Comparison of ENCODE assay signal across 9 mouse cellular contexts in the genomic region with DNA sequence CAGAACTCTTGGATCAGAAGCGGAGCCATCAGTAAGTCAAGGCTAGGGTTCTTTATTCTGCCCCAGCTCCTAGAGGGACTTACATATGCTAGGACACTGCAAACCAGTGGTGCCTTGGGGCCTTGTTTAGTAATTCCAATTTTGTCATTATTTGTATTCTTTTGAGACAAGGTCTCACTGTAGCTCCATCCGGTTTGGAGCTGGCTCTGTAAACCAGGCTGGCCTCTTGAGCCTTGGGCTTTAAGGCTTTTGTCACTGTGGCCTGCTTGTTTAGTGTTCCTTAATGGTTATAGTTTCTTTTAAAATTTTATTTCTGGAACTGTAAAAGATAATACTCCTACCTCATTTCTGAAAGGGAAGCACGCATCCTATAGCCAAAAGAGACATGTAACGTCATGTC. TPM values are rescaled to one million over a fixed set of nuclear protein-coding genes. Genes with fewer than 3 reads are reported as not detected.
DNase-seq lines count a peak whose midpoint lies in the region; ATAC-seq and TF ChIP-seq lines count a peak whose summit lies in the region.
"Had no signal": no experiment of that assay in that cellular context is flagged by ENCODE, and none has a peak within 500 bp of the region (broad histone marks: within the 10 kb centered on the region; RNA-seq: fewer than 3 reads in every experiment).

No protein-coding gene starts in this region.

- H3K4me2 ChIP-seq in heart, embryonic 13.5 days, result peak overlapping the region; percentile 92
- H3K4me2 ChIP-seq in forebrain, embryonic 16.5 days (ENCODE audit: low read length), result peak overlapping the region; percentile 45

- H3K9ac ChIP-seq in heart, embryonic 13.5 days, result peak overlapping the region; percentile 97; the same call in 1 of the 2 replicates
- H3K9ac ChIP-seq in forebrain, embryonic 16.5 days (replicated peaks; ENCODE audit: low read depth, low read length), result no peak overlapping the region

- no peak for ATAC-seq in heart, embryonic 13.5 days (ENCODE audit: extremely low read depth, insufficient number of reproducible peaks, low FRiP score, low TSS enrichment)
- no peak for ATAC-seq in forebrain, embryonic 16.5 days

- 84% methylated on average over 4 of the region's 4 CpGs for WGBS in heart, embryonic 13.5 days
- WGBS in forebrain, embryonic 16.5 days, result 76% methylated on average over 4 of the region's 4 CpGs
- WGBS in macrophage (ENCODE audit: missing documents), result 92% methylated on average over 4 of the region's 4 CpGs

- H3K4me1 ChIP-seq in heart, embryonic 13.5 days, result peaks cover 47% of the 10 kb centered on the region
- H3K4me1 ChIP-seq in E14TG2a.4 (replicated peaks; ENCODE audit: low read depth, low read length), result peaks cover 80% of the 10 kb centered on the region
- H3K4me1 ChIP-seq in forebrain, embryonic 16.5 days (replicated peaks; ENCODE audit: control insufficient read depth, insufficient read depth, low read length), result peaks cover 22% of the 10 kb centered on the region

- H3K27me3 ChIP-seq in heart, embryonic 13.5 days (replicated peaks), result no peaks in the 10 kb centered on the region
- H3K27me3 ChIP-seq in E14TG2a.4 (ENCODE audit: insufficient read depth, low read length), result no peaks in the 10 kb centered on the region
- no peaks in the 10 kb centered on the region for H3K27me3 ChIP-seq in forebrain, embryonic 16.5 days (replicated peaks; ENCODE audit: control insufficient read depth, insufficient read depth, low read length)

- H3K4me3 ChIP-seq in heart, embryonic 13.5 days, result peak overlapping the region; percentile 93; the same call in 1 of the 2 replicates
- H3K4me3 ChIP-seq in E14TG2a.4 (replicated peaks; ENCODE audit: low read length) (peak overlapping the region; percentile 95), macrophage (ENCODE audit: inconsistent target) (peak overlapping the region; percentile 75; the same call in 1 of the 2 replicates)
- no peak overlapping the region for H3K4me3 ChIP-seq in forebrain, embryonic 16.5 days (replicated peaks; ENCODE audit: low read length)

- H3K79me2 ChIP-seq in macrophage (ENCODE audit: inconsistent target), result peaks cover 69% of the 10 kb centered on the region

- peaks cover 35% of the 10 kb centered on the region for H3K36me3 ChIP-seq in heart, embryonic 13.5 days
- H3K36me3 ChIP-seq in E14TG2a.4 (ENCODE audit: insufficient read depth, low read length) (peaks cover 60% of the 10 kb centered on the region), macrophage (ENCODE audit: inconsistent target) (peaks cover 16% of the 10 kb centered on the region; the same call in 1 of the 2 replicates)
- no peaks in the 10 kb centered on the region for H3K36me3 ChIP-seq in forebrain, embryonic 16.5 days (ENCODE audit: control insufficient read depth, insufficient read depth)

- H3K27ac ChIP-seq in heart, embryonic 13.5 days (replicated peaks), result no peak overlapping the region
- H3K27ac ChIP-seq in forebrain, embryonic 16.5 days (ENCODE audit: low read length), result no peak overlapping the region
- H3K27ac ChIP-seq in macrophage, result no peak overlapping the region; the same call in 1 of the 2 replicates

- no peaks in the 10 kb centered on the region for H3K9me3 ChIP-seq in heart, embryonic 13.5 days
- H3K9me3 ChIP-seq in E14TG2a.4 (ENCODE audit: low read length), result no peaks in the 10 kb centered on the region
- H3K9me3 ChIP-seq in forebrain, embryonic 16.5 days (ENCODE audit: control insufficient read depth, low read length), result no peaks in the 10 kb centered on the region

- no peak for DNase-seq in heart, adult 18-20 months
- no peak for DNase-seq in urinary bladder, postnatal 4 days (ENCODE audit: low spot score in 2 of 2)
- no peak for DNase-seq in right cerebral cortex, postnatal 25 days
- DNase-seq in adrenal gland, adult 8-10 months, result no peak
- DNase-seq: adrenal gland, postnatal 10 days had no signal

- TF ChIP-seq CTCF in E14TG2a.4 (conservative IDR thresholded peaks at IDR 0.05; ENCODE audit: low read length), result no peak

RNA-seq across cellular contexts. Expression of gene Etnk1, which starts 2.4 kb away (rescaled TPM):
- polyA plus RNA-seq in heart, embryonic 13.5 days (2015; fragmentation: Nextera tagmentation; extraction: Ambion mirVana), result 11.0 and 12.0 TPM in 2 replicates
- total RNA-seq in heart, adult 18-20 months (2021), result 10 to 100 TPM; 29.8 to 30.8 TPM
- 38.1 and 40.4 TPM in 2 replicates for polyA plus RNA-seq in forebrain, embryonic 16.5 days (2015; fragmentation: Nextera tagmentation; extraction: Ambion mirVana)
- 100 to 1,000 TPM in 21 of 26 experiments, 10 to 100 TPM in 5; 75.5 to 547 (median 353) TPM for total RNA-seq in macrophage (2018; cell fraction: chromatin; rRNA removed)
- total RNA-seq in macrophage (2018; cell fraction: cytosol; rRNA removed), result 100 to 1,000 TPM in 12 of 26 experiments, 10 to 100 TPM in 14; 59.2 to 158 (median 88.9) TPM
- total RNA-seq in macrophage (2018; cell fraction: nucleus; rRNA removed), result 100 to 1,000 TPM; 101 to 555 (median 278) TPM
- polyA plus RNA-seq in macrophage (2018), result 35.2 to 62.9 TPM (median 43.9 TPM) in 3 replicates
- 100 to 1,000 TPM; 126 to 142 (median 139) TPM for total RNA-seq in adrenal gland, adult 8-10 months (2022)
